ENCODE assay signal across 11 mouse cellular contexts in the genomic region with DNA sequence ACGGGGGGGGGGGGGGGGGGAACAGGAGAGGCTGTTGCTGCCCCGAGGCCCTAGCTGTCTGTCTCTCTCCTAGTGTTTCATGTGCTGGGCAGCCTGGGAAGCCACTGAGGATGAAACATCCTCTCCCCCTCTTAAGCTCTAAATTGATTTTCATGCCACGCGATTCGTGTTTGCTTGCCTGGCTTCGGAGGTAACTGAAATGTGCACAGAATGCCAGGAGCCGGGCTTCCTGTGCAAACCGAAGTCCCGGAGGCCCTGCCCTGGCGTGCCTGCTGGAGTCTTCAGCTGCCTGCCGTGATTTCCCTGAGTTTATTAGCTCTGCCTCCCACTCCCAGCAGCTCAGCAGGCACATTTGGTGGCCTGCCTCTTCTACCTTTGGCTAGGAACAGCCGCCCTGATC. TPM values are rescaled to one million over a fixed set of nuclear protein-coding genes. Genes with fewer than 3 reads are reported as not detected.
DNase-seq lines count a peak whose midpoint lies in the region; ATAC-seq and TF ChIP-seq lines count a peak whose summit lies in the region.
"Had no signal": no experiment of that assay in that cellular context is flagged by ENCODE, and none has a peak within 500 bp of the region (broad histone marks: within the 10 kb centered on the region; RNA-seq: fewer than 3 reads in every experiment).

No protein-coding gene starts in this region.

- peaks cover 24% of the 10 kb centered on the region for H3K36me3 ChIP-seq in E14TG2a.4 (ENCODE audit: insufficient read depth, low read length)
- H3K36me3 ChIP-seq in hindbrain, embryonic 12.5 days: peaks cover 6% of the 10 kb centered on the region; the same call in 1 of the 2 replicates
- no peaks in the 10 kb centered on the region for H3K36me3 ChIP-seq in midbrain, embryonic 11.5 days (ENCODE audit: control insufficient read depth, insufficient read depth, low read length)
- 0 out of 2 replicates have a peak, but pooled peaks cover 4% of the 10 kb centered on the region for H3K36me3 ChIP-seq in liver, embryonic 11.5 days (ENCODE audit: control insufficient read depth, insufficient read depth, low read length)

- DNase-seq in embryo, embryonic 11 days: peak; percentile 41
- DNase-seq in embryo, embryonic 10.5 days (ENCODE audit: low spot score): no peak
- peak; percentile 83 for DNase-seq in midbrain, embryonic 11.5 days (ENCODE audit: low spot score, missing footprints)
- no peak for DNase-seq in thymus, postnatal 4 days
- no peak for DNase-seq in liver, embryonic 11.5 days (ENCODE audit: low spot score)
- no peak for DNase-seq in testis, postnatal 14 days (ENCODE audit: low spot score)
- DNase-seq: kidney, adult 11 months had no signal

- no peak overlapping the region for H3K9ac ChIP-seq in hindbrain, embryonic 12.5 days
- H3K9ac ChIP-seq in midbrain, embryonic 11.5 days (ENCODE audit: low read length): no peak overlapping the region
- no peak overlapping the region for H3K9ac ChIP-seq in liver, embryonic 11.5 days (ENCODE audit: low read depth, low read length)
- H3K9ac ChIP-seq: lung, embryonic 15.5 days had no signal

- WGBS in hindbrain, embryonic 12.5 days: 28% methylated on average over 11 of the region's 12 CpGs
- 23% methylated on average over 11 of the region's 12 CpGs for WGBS in midbrain, embryonic 11.5 days
- WGBS in liver, embryonic 11.5 days: 43% methylated on average over 11 of the region's 12 CpGs

- H3K4me3 ChIP-seq in E14TG2a.4 (replicated peaks; ENCODE audit: low read length): 0 out of 2 replicates have a peak overlapping the region, but pooled peaks have one; percentile 21
- no peak overlapping the region for H3K4me3 ChIP-seq in hindbrain, embryonic 12.5 days
- H3K4me3 ChIP-seq in midbrain, embryonic 11.5 days (ENCODE audit: low read depth, low read length): no peak overlapping the region
- no peak overlapping the region for H3K4me3 ChIP-seq in liver, embryonic 11.5 days (ENCODE audit: low read depth, low read length)
- H3K4me3 ChIP-seq: erythroblast, embryonic 14.5 days; lung, embryonic 15.5 days had no signal

- H3K9me3 ChIP-seq in E14TG2a.4 (ENCODE audit: low read length): no peaks in the 10 kb centered on the region
- H3K9me3 ChIP-seq in hindbrain, embryonic 12.5 days (replicated peaks): no peaks in the 10 kb centered on the region
- no peaks in the 10 kb centered on the region for H3K9me3 ChIP-seq in midbrain, embryonic 11.5 days (ENCODE audit: control insufficient read depth, low read length)
- no peaks in the 10 kb centered on the region for H3K9me3 ChIP-seq in liver, embryonic 11.5 days (ENCODE audit: control insufficient read depth, low read length)
- H3K9me3 ChIP-seq: lung, embryonic 15.5 days had no signal

- H3K27ac ChIP-seq in hindbrain, embryonic 12.5 days: peak overlapping the region; percentile 55
- H3K27ac ChIP-seq in midbrain, embryonic 11.5 days (ENCODE audit: low read depth, low read length): 0 out of 2 replicates have a peak overlapping the region, but pooled peaks have one; percentile 36
- no peak overlapping the region for H3K27ac ChIP-seq in liver, embryonic 11.5 days (ENCODE audit: low read depth, low read length)
- H3K27ac ChIP-seq: lung, embryonic 15.5 days had no signal

- H3K4me2 ChIP-seq in hindbrain, embryonic 12.5 days (replicated peaks): no peak overlapping the region
- no peak overlapping the region for H3K4me2 ChIP-seq in midbrain, embryonic 11.5 days
- no peak overlapping the region for H3K4me2 ChIP-seq in liver, embryonic 11.5 days
- H3K4me2 ChIP-seq: lung, embryonic 15.5 days had no signal

- H3K27me3 ChIP-seq in E14TG2a.4 (ENCODE audit: insufficient read depth, low read length): peaks cover 46% of the 10 kb centered on the region
- 0 out of 2 replicates have a peak, but pooled peaks cover 12% of the 10 kb centered on the region for H3K27me3 ChIP-seq in hindbrain, embryonic 12.5 days
- H3K27me3 ChIP-seq in midbrain, embryonic 11.5 days (ENCODE audit: control insufficient read depth, insufficient read depth, low read length): no peaks in the 10 kb centered on the region
- H3K27me3 ChIP-seq in liver, embryonic 11.5 days (replicated peaks; ENCODE audit: control insufficient read depth, insufficient read depth, low read length): peaks cover 13% of the 10 kb centered on the region

- ATAC-seq in hindbrain, embryonic 12.5 days (ENCODE audit: low FRiP score): no peak
- ATAC-seq in midbrain, embryonic 11.5 days (ENCODE audit: low FRiP score): no peak
- no peak for ATAC-seq in liver, embryonic 11.5 days (replicated peaks; ENCODE audit: low FRiP score)

- no peak for TF ChIP-seq CTCF in E14TG2a.4 (conservative IDR thresholded peaks at IDR 0.05; ENCODE audit: low read length)

- H3K4me1 ChIP-seq in E14TG2a.4 (replicated peaks; ENCODE audit: low read depth, low read length): peaks cover 61% of the 10 kb centered on the region
- peaks cover 33% of the 10 kb centered on the region for H3K4me1 ChIP-seq in hindbrain, embryonic 12.5 days
- peaks cover 15% of the 10 kb centered on the region for H3K4me1 ChIP-seq in midbrain, embryonic 11.5 days (ENCODE audit: control insufficient read depth, insufficient read depth, low read length)
- peaks cover 2% of the 10 kb centered on the region; the same call in 1 of the 2 replicates for H3K4me1 ChIP-seq in liver, embryonic 11.5 days (replicated peaks; ENCODE audit: control insufficient read depth, insufficient read depth, low read length)

RNA-seq across cellular contexts. Expression of a gene that starts 6.9 kb away (rescaled TPM):
- polyA plus RNA-seq in hindbrain, embryonic 12.5 days (2016; fragmentation: Nextera tagmentation; extraction: Ambion mirVana): 6.0 and 6.1 TPM in 2 replicates
- polyA plus RNA-seq in midbrain, embryonic 11.5 days (2014; fragmentation: Nextera tagmentation; extraction: Ambion mirVana): 7.4 TPM in 2 replicates
- polyA plus RNA-seq in liver, embryonic 11.5 days (2014; fragmentation: Nextera tagmentation; extraction: Ambion mirVana): 0.93 and 1.1 TPM in 2 replicates

RNA-seq across cellular contexts. Expression of a gene that starts 19.1 kb away (rescaled TPM):
- polyA plus RNA-seq in hindbrain, embryonic 12.5 days (2016; fragmentation: Nextera tagmentation; extraction: Ambion mirVana): 102 and 105 TPM in 2 replicates
- 163 and 170 TPM in 2 replicates for polyA plus RNA-seq in midbrain, embryonic 11.5 days (2014; fragmentation: Nextera tagmentation; extraction: Ambion mirVana)
- 200 and 201 TPM in 2 replicates for polyA plus RNA-seq in liver, embryonic 11.5 days (2014; fragmentation: Nextera tagmentation; extraction: Ambion mirVana)

RNA-seq across cellular contexts. Expression of a gene that starts 23.7 kb away (rescaled TPM):
- polyA plus RNA-seq in hindbrain, embryonic 12.5 days (2016; fragmentation: Nextera tagmentation; extraction: Ambion mirVana): 72.5 and 76.9 TPM in 2 replicates
- 68.4 and 74.6 TPM in 2 replicates for polyA plus RNA-seq in midbrain, embryonic 11.5 days (2014; fragmentation: Nextera tagmentation; extraction: Ambion mirVana)
- polyA plus RNA-seq in liver, embryonic 11.5 days (2014; fragmentation: Nextera tagmentation; extraction: Ambion mirVana): 70.9 and 72.7 TPM in 2 replicates

Comparison
In these comparisons a context has a peak if more than half of its experiments do, and no peak if none do; other contexts are left out.
1. DNase-seq: peak in embryo, embryonic 11 days (single experiment) and midbrain, embryonic 11.5 days (single experiment); none in embryo, embryonic 10.5 days (single experiment), thymus, postnatal 4 days (single experiment), liver, embryonic 11.5 days (single experiment) and testis, postnatal 14 days (single experiment).